Mouse (Mus musculus) MEL (cell line): Measurements from ENCODE around the gene Dntt. TPM values are rescaled to one million over a fixed set of nuclear protein-coding genes. Genes with fewer than 3 reads are reported as not detected.

Experiments
- DNase-seq: peaks from one replicate; pipeline ENCODE4 v3.0.0; 2011; ENCODE audit warnings: low read depth, low spot score
- H3K27ac ChIP-seq: 2 replicates; pipeline ENCODE4 v1.5.1; 2012; ENCODE audit warnings: low read depth, mild to moderate bottlenecking, control low read depth, low read length, moderate library complexity; ENCODE audit not compliant: control insufficient read depth
- H3K27me3 ChIP-seq, 2 experiments: fragments of 150-350 bp in 1 of 2; sonication (generic) in 1 of 2; 2 replicates each; pipeline ENCODE4 v1.6.1; 2012; ENCODE audit warnings: low read length in 2 of 2, mild to moderate bottlenecking in 2 of 2, improper control_type of control experiment in 1 of 2, moderate library complexity in 1 of 2; ENCODE audit not compliant: insufficient read depth in 2 of 2, control insufficient read depth in 1 of 2
- H3K36me3 ChIP-seq, 2 experiments: 2 replicates each; pipeline ENCODE4 v1.6.1; 2012 to 2014; ENCODE audit warnings: low read length in 2 of 2, improper control_type of control experiment in 1 of 2, inconsistent platforms in 1 of 2, mild to moderate bottlenecking in 1 of 2; ENCODE audit not compliant: insufficient read depth in 2 of 2, control insufficient read depth in 1 of 2
- H3K4me1 ChIP-seq, 2 experiments: fragments of 150-350 bp in 1 of 2; sonication (generic) in 1 of 2; 2 replicates each; pipeline ENCODE4 v1.6.1; 2012; ENCODE audit warnings: low read length in 2 of 2, improper control_type of control experiment in 1 of 2, mild to moderate bottlenecking in 1 of 2; ENCODE audit not compliant: insufficient read depth in 2 of 2, control insufficient read depth in 1 of 2
- H3K4me3 ChIP-seq, 2 experiments: fragments of 150-350 bp in 1 of 2; sonication (generic) in 1 of 2; 2 replicates each; pipeline ENCODE4 v1.5.1; 2012; ENCODE audit warnings: low read depth in 2 of 2, low read length in 2 of 2, mild to moderate bottlenecking in 2 of 2, moderate library complexity in 2 of 2, control low read depth in 1 of 2, improper control_type of control experiment in 1 of 2; ENCODE audit not compliant: control insufficient read depth in 1 of 2, insufficient read depth in 1 of 2
- H3K79me2 ChIP-seq: 2 replicates; pipeline ENCODE4 v1.6.1; 2012; ENCODE audit warnings: mild to moderate bottlenecking, low read length, moderate library complexity; ENCODE audit not compliant: control insufficient read depth, poor library complexity, insufficient read depth
- H3K9ac ChIP-seq: 2 replicates; pipeline ENCODE4 v1.6.1; 2012; ENCODE audit warnings: low read depth, mild to moderate bottlenecking, control low read depth, low read length, moderate library complexity; ENCODE audit not compliant: control insufficient read depth, poor library complexity, severe bottlenecking
- H3K9me3 ChIP-seq: fragments of 150-350 bp; sonication (generic); replicated peaks from 2 replicates; pipeline ENCODE4 v1.6.1; 2012; ENCODE audit warnings: mild to moderate bottlenecking, low read length, improper control_type of control experiment, moderate library complexity; ENCODE audit not compliant: insufficient read depth
- BHLHE40 ChIP-seq: IDR thresholded peaks from 2 replicates; pipeline ENCODE4 v1.6.1; 2012; ENCODE audit warnings: low read depth, mild to moderate bottlenecking, inconsistent platforms, low read length, improper control_type of control experiment, borderline replicate concordance
- CHD1 ChIP-seq: IDR thresholded peaks from 2 replicates; pipeline ENCODE4 v1.6.1; 2012; ENCODE audit warnings: low read depth, mild to moderate bottlenecking, inconsistent platforms, low read length, improper control_type of control experiment
- CHD2 ChIP-seq: IDR thresholded peaks from 2 replicates; pipeline ENCODE4 v1.6.1; 2011; ENCODE audit warnings: low read length, improper control_type of control experiment
- CTCF ChIP-seq, 3 experiments: IDR thresholded peaks in 2 of 3; conservative IDR thresholded peaks in 1 of 3; 2 replicates each; pipeline ENCODE4 v1.5.1; 2011 to 2012; ENCODE audit warnings: low read length in 3 of 3, low read depth in 2 of 3, mild to moderate bottlenecking in 2 of 3, improper control_type of control experiment in 1 of 3, inconsistent platforms in 1 of 3, mixed read lengths in 1 of 3, moderate library complexity in 1 of 3; ENCODE audit not compliant: control insufficient read depth in 1 of 3, insufficient read depth in 1 of 3, poor library complexity in 1 of 3, severe bottlenecking in 1 of 3
- E2F4 ChIP-seq: IDR thresholded peaks from 2 replicates; pipeline ENCODE4 v1.6.1; 2011; ENCODE audit warnings: low read depth, low read length, improper control_type of control experiment, borderline replicate concordance
- EP300 ChIP-seq, 2 experiments: IDR thresholded peaks; 2 replicates each; pipeline ENCODE4 v1.6.1; 2011; ENCODE audit warnings: improper control_type of control experiment in 2 of 2, low read length in 2 of 2, low read depth in 1 of 2, mild to moderate bottlenecking in 1 of 2
- ETS1 ChIP-seq: IDR thresholded peaks from 2 replicates; pipeline ENCODE4 v1.6.1; 2012; ENCODE audit warnings: low read depth, mild to moderate bottlenecking, inconsistent platforms, low read length, improper control_type of control experiment, moderate library complexity
- GABPA ChIP-seq: IDR thresholded peaks from 2 replicates; pipeline ENCODE4 v1.6.1; 2012; ENCODE audit warnings: low read depth, mild to moderate bottlenecking, inconsistent platforms, low read length, improper control_type of control experiment, moderate library complexity
- GATA1 ChIP-seq: IDR thresholded peaks from 2 replicates; pipeline ENCODE4 v1.6.1; 2011; ENCODE audit warnings: low read depth, low read length, improper control_type of control experiment
- JUND ChIP-seq: IDR thresholded peaks from 2 replicates; pipeline ENCODE4 v1.6.1; 2011; ENCODE audit warnings: low read depth, mild to moderate bottlenecking, improper control_type of control experiment, low read length
- MAFK ChIP-seq: IDR thresholded peaks from 2 replicates; pipeline ENCODE4 v1.6.1; 2011; ENCODE audit warnings: low read depth, mild to moderate bottlenecking, low read length, improper control_type of control experiment, borderline replicate concordance
- NELFE ChIP-seq: IDR thresholded peaks from 2 replicates; pipeline ENCODE4 v1.6.1; 2011; ENCODE audit warnings: low read depth, low read length, improper control_type of control experiment
- RAD21 ChIP-seq: IDR thresholded peaks from 2 replicates; pipeline ENCODE4 v1.6.1; 2011; ENCODE audit warnings: mild to moderate bottlenecking, low read depth, low read length, improper control_type of control experiment
- SMC3 ChIP-seq: IDR thresholded peaks from 2 replicates; pipeline ENCODE4 v1.6.1; 2011; ENCODE audit warnings: low read depth, low read length, improper control_type of control experiment
- TCF12 ChIP-seq: IDR thresholded peaks from 2 replicates; pipeline ENCODE4 v1.6.1; 2014; ENCODE audit warnings: low read depth, mild to moderate bottlenecking, inconsistent platforms, low read length, improper control_type of control experiment, moderate library complexity
- UBTF ChIP-seq: IDR thresholded peaks from 2 replicates; pipeline ENCODE4 v1.6.1; 2012; ENCODE audit warnings: low read depth, mild to moderate bottlenecking, inconsistent platforms, low read length, improper control_type of control experiment, moderate library complexity, borderline replicate concordance; ENCODE audit not compliant: insufficient read depth
- ZC3H11A ChIP-seq: IDR thresholded peaks from 2 replicates; pipeline ENCODE4 v1.6.1; 2012; ENCODE audit warnings: low read depth, mild to moderate bottlenecking, inconsistent platforms, low read length, improper control_type of control experiment
- ZKSCAN1 ChIP-seq: IDR thresholded peaks from 2 replicates; pipeline ENCODE4 v1.6.1; 2012; ENCODE audit warnings: low read depth, mild to moderate bottlenecking, inconsistent platforms, low read length, improper control_type of control experiment, moderate library complexity
- ZMIZ1 ChIP-seq: IDR thresholded peaks from 2 replicates; pipeline ENCODE4 v1.6.1; 2012; ENCODE audit warnings: low read depth, mild to moderate bottlenecking, inconsistent platforms, low read length, improper control_type of control experiment, moderate library complexity
- polyA plus RNA-seq, 2 experiments: library from polyadenylated mRNA; stranded (reverse) in 1 of 2; unstranded in 1 of 2; fragments of >175 nt in 1 of 2; fragments of >200 nt in 1 of 2; gene quantifications; 2 replicates each; pipeline versions ENCODE4 v1.2.1 to v1.2.4; 2012; ENCODE audit warnings: low replicate concordance in 2 of 2, low read depth in 1 of 2; ENCODE audit not compliant: insufficient read length in 2 of 2, insufficient read depth in 1 of 2, missing spikeins in 1 of 2
- total RNA-seq: library from RNA; depleted of rRNA; stranded (reverse); fragments of 300-350 nt; gene quantifications from 2 replicates; pipeline ENCODE4 v1.2.3, GENCODE M21; 2012

Dntt gene
- total and polyA plus RNA-seq, 3 experiments, result not detected

DNA sequence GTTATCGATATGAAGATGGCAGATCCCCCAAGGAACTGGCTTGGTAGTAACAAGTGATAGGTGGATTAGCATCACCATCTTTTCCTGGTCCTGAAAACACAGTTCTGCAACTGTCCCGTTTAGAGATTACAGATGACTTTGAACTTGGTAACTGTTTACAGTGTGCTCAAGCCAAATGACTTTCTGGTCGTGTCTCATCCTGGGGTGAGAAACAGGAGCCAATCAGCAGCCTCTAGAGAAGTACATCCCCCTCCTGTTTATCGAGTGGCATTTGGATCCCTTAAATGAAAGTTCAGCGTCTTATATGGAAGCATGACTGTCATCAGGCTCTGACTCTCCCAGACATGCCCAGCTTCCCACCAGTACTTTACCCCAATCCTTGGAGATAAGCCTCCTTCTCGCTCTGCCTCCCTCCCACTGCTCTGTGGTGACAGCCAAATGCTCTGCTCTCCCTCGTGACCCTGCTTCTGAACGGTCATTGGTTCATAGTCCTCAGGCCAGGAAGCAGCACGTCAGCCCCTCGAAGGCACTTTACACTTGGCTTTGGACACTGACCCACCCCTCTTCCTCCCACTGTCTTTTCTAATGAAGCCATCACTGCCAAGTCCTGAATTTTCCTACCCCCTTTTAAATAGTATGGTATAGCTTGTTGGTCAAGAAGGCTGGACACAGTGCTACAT is 16.2 kb downstream of the Dntt start:
- DNase-seq, result no peak
- no peak overlapping the region for H3K4me3 ChIP-seq
- H3K79me2 ChIP-seq, result no peaks in the 10 kb centered on the region
- TF ChIP-seq MAFK (no peak), BHLHE40 (no peak), CHD2 (no peak), CHD1 (no peak), TCF12 (no peak), RAD21 (no peak), ETS1 (no peak), GABPA (no peak), E2F4 (no peak), ZMIZ1 (no peak), JUND (no peak), EP300 (IDR thresholded peaks at IDR 0.05; ENCODE audit: low read depth in 1 of 2, low read length in 2 of 2) (no peak)
- H3K4me1 ChIP-seq, result no peaks in the 10 kb centered on the region
- no peaks in the 10 kb centered on the region for H3K36me3 ChIP-seq
- H3K9ac ChIP-seq, result no peak overlapping the region
- H3K27ac ChIP-seq, result no peak overlapping the region
- no peaks in the 10 kb centered on the region for H3K9me3 ChIP-seq
- H3K27me3 ChIP-seq, result no peaks in the 10 kb centered on the region; a peak in 1 of 4 replicates

GRCm38 (mm10) chr19:41047437-41048186 is 18.5 kb downstream of the Dntt start:
- H3K9me3 ChIP-seq, result no peaks in the 10 kb centered on the region
- no peaks in the 10 kb centered on the region for H3K36me3 ChIP-seq
- H3K79me2 ChIP-seq, result no peaks in the 10 kb centered on the region
- no peaks in the 10 kb centered on the region; a peak in 1 of 4 replicates for H3K27me3 ChIP-seq
- no peak for TF ChIP-seq GABPA
- no peak for TF ChIP-seq CTCF (IDR thresholded peaks at IDR 0.05 in 2 of 3, conservative IDR thresholded peaks at IDR 0.05 in 1 of 3; ENCODE audit: control insufficient read depth in 1 of 3, insufficient read depth in 1 of 3, low read depth in 2 of 3, low read length in 3 of 3, poor library complexity in 1 of 3, severe bottlenecking in 1 of 3)
- TF ChIP-seq ZMIZ1, result no peak
- no peak for TF ChIP-seq SMC3
- TF ChIP-seq UBTF, result no peak
- no peak for TF ChIP-seq MAFK
- no peak for TF ChIP-seq GATA1
- TF ChIP-seq NELFE, result no peak
- no peak for TF ChIP-seq ZC3H11A
- no peak for TF ChIP-seq ZKSCAN1
- TF ChIP-seq, all 39 proteins: peak for 0
- H3K27ac ChIP-seq, result no peak overlapping the region
- H3K4me1 ChIP-seq, result no peaks in the 10 kb centered on the region
- H3K4me3 ChIP-seq, result no peak overlapping the region
- H3K9ac ChIP-seq, result no peak overlapping the region
- DNase-seq, result no peak
